Mouse (Mus musculus) limb, embryonic 11.5 days (tissue): ENCODE measurements at regions not wholly inside any gene's neighbourhood (a gene's known extent, or its start where the extent isn't known, plus 50 kb on each side); places are given as distances from the start of the nearest gene placed in this dataset.

ENCODE experiments used
- ATAC-seq: fragments of 200-750 bp; cut with Nextera tagmentation; 2 replicates; pipeline ENCODE4 v1.8.0; 2017; ENCODE audit warnings: low read depth; ENCODE audit not compliant: insufficient number of reproducible peaks, low FRiP score, low TSS enrichment
- DNase-seq: peaks from one replicate; pipeline ENCODE4 v3.0.0-alpha.2; 2015; ENCODE audit warnings: low spot score
- H3K27ac ChIP-seq: fragments of 300-500 bp; sonication (generic); replicated peaks from 2 replicates; pipeline ENCODE4 v1.5.1; 2014; ENCODE audit warnings: low read depth, mild to moderate bottlenecking, low read length
- H3K27me3 ChIP-seq: fragments of 300-500 bp; sonication (generic); 2 replicates; pipeline ENCODE4 v1.6.1; 2014; ENCODE audit warnings: mild to moderate bottlenecking, low read length, mixed read lengths; ENCODE audit not compliant: control insufficient read depth, insufficient read depth
- H3K36me3 ChIP-seq: fragments of 300-500 bp; sonication (generic); 2 replicates; pipeline ENCODE4 v1.6.1; 2014; ENCODE audit warnings: mild to moderate bottlenecking, low read length, moderate library complexity, mixed read lengths; ENCODE audit not compliant: control insufficient read depth, insufficient read depth
- H3K4me1 ChIP-seq: fragments of 300-500 bp; sonication (generic); 2 replicates; pipeline ENCODE4 v1.6.1; 2014; ENCODE audit warnings: low read length, mixed read lengths; ENCODE audit not compliant: control insufficient read depth, insufficient read depth
- H3K4me2 ChIP-seq: fragments of 300-500 bp; sonication (generic); 2 replicates; pipeline ENCODE4 v1.6.1; 2014; ENCODE audit warnings: low read depth, mild to moderate bottlenecking, moderate library complexity; ENCODE audit not compliant: severe bottlenecking
- H3K4me3 ChIP-seq: fragments of 300-500 bp; sonication (generic); 2 replicates; pipeline ENCODE4 v1.5.1; 2014; ENCODE audit warnings: low read depth, low read length
- H3K9ac ChIP-seq: fragments of 300-500 bp; sonication (generic); 2 replicates; pipeline ENCODE4 v1.6.1; 2014; ENCODE audit warnings: mild to moderate bottlenecking, low read length
- H3K9me3 ChIP-seq: fragments of 300-500 bp; sonication (generic); 2 replicates; pipeline ENCODE4 v1.6.1; 2016; ENCODE audit warnings: low read length; ENCODE audit not compliant: control insufficient read depth
- WGBS: fragments of 180-500 bp; shearing (Covaris S2); extraction: QIAGEN DNeasy Blood & Tissue Kit; methylation state at CpG from one replicate; pipeline ENCODE4 v1.1.7; 2014; 5-methylcytosine and 5-hydroxymethylcytosine counted together

DNA sequence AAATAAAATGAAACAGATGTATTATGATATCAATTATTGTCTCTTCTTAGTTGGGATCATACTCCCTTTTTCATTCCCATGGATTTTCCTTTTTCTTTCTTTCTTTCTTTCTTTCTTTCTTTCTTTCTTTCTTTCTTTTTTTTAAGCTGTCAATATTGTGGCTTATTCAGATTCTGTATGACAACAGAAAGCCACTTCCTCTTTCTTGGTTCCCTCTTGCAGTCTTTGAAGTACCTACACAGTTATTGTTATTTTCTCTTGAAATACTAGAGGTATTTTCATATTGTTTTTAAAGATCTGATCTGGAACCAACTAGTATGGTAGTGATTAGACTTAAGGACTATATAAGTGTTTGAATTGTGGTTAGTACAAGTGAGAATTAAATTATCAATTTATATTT lies 444.6 kb upstream of the Fam174a start:
- H3K27me3 ChIP-seq = no peaks in the 10 kb centered on the region
- H3K9ac ChIP-seq = no peak overlapping the region
- no peak for ATAC-seq
- no peaks in the 10 kb centered on the region for H3K4me1 ChIP-seq
- H3K9me3 ChIP-seq = no peaks in the 10 kb centered on the region
- no peak overlapping the region for H3K27ac ChIP-seq
- DNase-seq = no peak
- no peak overlapping the region for H3K4me3 ChIP-seq
- no peaks in the 10 kb centered on the region for H3K36me3 ChIP-seq
- no peak overlapping the region for H3K4me2 ChIP-seq

DNA sequence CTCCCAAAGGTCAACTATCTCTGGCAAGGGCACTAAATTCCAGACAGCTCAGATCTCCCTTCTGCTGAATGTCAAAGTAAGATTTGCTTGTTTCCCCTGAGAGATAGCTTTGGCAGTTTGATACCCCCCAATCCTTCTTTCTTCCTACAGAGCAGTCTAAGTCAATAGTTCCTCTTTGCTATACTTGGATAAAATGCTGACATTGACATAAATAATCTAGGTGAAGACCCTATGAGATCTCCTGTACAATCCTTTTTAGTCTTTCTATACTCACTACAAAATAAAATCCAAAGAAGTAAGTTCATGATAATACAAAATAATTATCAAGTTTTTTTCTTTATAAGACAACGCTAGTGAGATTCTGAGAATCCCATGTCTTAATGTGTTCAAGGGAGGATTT lies 432.9 kb upstream of the Fam174a start:
- Histone ChIP-seq H3K4me1 (no peaks in the 10 kb centered on the region), H3K36me3 (no peaks in the 10 kb centered on the region), H3K4me2 (no peak overlapping the region), H3K9ac (no peak overlapping the region), H3K4me3 (no peak overlapping the region), H3K9me3 (no peaks in the 10 kb centered on the region), H3K27ac (no peak overlapping the region), H3K27me3 (no peaks in the 10 kb centered on the region)
- 93% methylated on average over 1 of the region's 1 CpGs for WGBS
- DNase-seq (no peak), ATAC-seq (no peak)

- no peak for ATAC-seq
- 77% methylated on average over 3 of the region's 3 CpGs for WGBS
- Histone ChIP-seq H3K9ac (no peak overlapping the region), H3K27me3 (no peaks in the 10 kb centered on the region), H3K4me3 (no peak overlapping the region), H3K36me3 (no peaks in the 10 kb centered on the region), H3K4me2 (no peak overlapping the region), H3K9me3 (no peaks in the 10 kb centered on the region), H3K27ac (no peak overlapping the region), H3K4me1 (no peaks in the 10 kb centered on the region)
- no peak for DNase-seq
Observed at GRCm38 (mm10) chr1:94904982-94905507, 408.4 kb upstream of the Fam174a start.

DNA sequence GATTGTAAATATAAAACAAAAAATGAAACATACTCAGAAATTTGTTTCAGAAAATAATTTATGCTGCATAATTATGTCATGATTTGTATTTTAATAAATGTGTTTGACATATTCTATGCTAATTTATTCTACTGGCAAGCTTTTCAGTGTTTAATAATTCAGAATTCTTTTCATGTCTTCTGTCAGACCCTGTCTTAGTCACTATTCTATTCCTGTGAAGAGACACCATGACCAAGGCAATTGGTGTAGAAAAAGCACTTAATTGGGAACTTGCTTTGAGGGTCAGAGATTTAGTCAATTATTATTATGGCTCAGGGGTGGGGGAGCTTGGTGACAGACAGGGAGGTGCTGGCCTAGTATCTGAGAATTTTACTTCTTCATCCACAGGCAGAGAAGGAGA lies 402.6 kb upstream of the Fam174a start:
- Histone ChIP-seq H3K4me3 (no peak overlapping the region), H3K27me3 (no peaks in the 10 kb centered on the region), H3K4me1 (no peaks in the 10 kb centered on the region), H3K9ac (no peak overlapping the region), H3K4me2 (no peak overlapping the region), H3K9me3 (no peaks in the 10 kb centered on the region), H3K36me3 (no peaks in the 10 kb centered on the region), H3K27ac (no peak overlapping the region)
- no peak for DNase-seq
- no peak for ATAC-seq
